Mouse (Mus musculus): ENCODE results near the gene Crls1.

GRCm38 (mm10) chr2:132867521-132867920 lies 21.1 kb downstream of the Crls1 start:
- TF ChIP-seq CTCF (IDR thresholded peaks at IDR 0.05; ENCODE audit: insufficient read depth, low read depth, low read length) (no peak), POLR2A (IDR thresholded peaks at IDR 0.05; ENCODE audit: insufficient read depth, low read depth, low read length) (no peak)

Measured in olfactory bulb, adult 2 months (tissue).